ENCODE assay signal across 24 mouse cellular contexts in genomic region chr1:153586826-153587225, GRCm38 (mm10).
"Had no signal": no experiment of that assay in that cellular context is flagged by ENCODE, and none has a peak within 500 bp of the region (broad histone marks: within the 10 kb centered on the region; RNA-seq: fewer than 3 reads in every experiment).

No protein-coding gene starts in this region.

- H3K4me2 ChIP-seq: heart, embryonic 12.5 days; hindbrain, embryonic 12.5 days; hindbrain, embryonic 14.5 days; intestine, embryonic 15.5 days; limb, embryonic 13.5 days; limb, embryonic 15.5 days; liver, embryonic 12.5 days had no signal

- H3K27ac ChIP-seq: hindbrain, embryonic 10.5 days; hindbrain, embryonic 12.5 days; hindbrain, embryonic 14.5 days; intestine, embryonic 15.5 days; limb, embryonic 13.5 days; limb, embryonic 15.5 days; liver, embryonic 12.5 days; liver, embryonic 14.5 days had no signal

- H3K27me3 ChIP-seq: heart, embryonic 12.5 days; hindbrain, embryonic 12.5 days; intestine, embryonic 15.5 days; limb, embryonic 13.5 days; limb, embryonic 15.5 days; liver, embryonic 12.5 days had no signal

- H3K9me3 ChIP-seq: heart, embryonic 12.5 days; hindbrain, embryonic 10.5 days; hindbrain, embryonic 12.5 days; intestine, embryonic 15.5 days; limb, embryonic 13.5 days; limb, embryonic 15.5 days; liver, embryonic 12.5 days had no signal

- H3K36me3 ChIP-seq: heart, embryonic 12.5 days; hindbrain, embryonic 10.5 days; hindbrain, embryonic 12.5 days; intestine, embryonic 15.5 days; limb, embryonic 13.5 days; limb, embryonic 15.5 days; liver, embryonic 12.5 days had no signal

- H3K4me1 ChIP-seq: hindbrain, embryonic 12.5 days; intestine, embryonic 15.5 days; limb, embryonic 15.5 days; liver, embryonic 12.5 days had no signal

- ATAC-seq: hindbrain, embryonic 16.5 days; inflammation-experienced regulatory T-cells, adult 6 months; intestine, embryonic 15.5 days; intestine, postnatal 0 days; liver, embryonic 12.5 days had no signal

- DNase-seq: gastrocnemius, adult 2 months; gastrocnemius, postnatal 10 days; gastrocnemius, postnatal 25 days; heart, postnatal 14 days; heart, postnatal 36 days; kidney, adult 18-20 months; kidney, adult 8-10 months; kidney, postnatal 14 days; kidney, postnatal 36 days; layer of hippocampus, adult 9-11 months; layer of hippocampus, postnatal 36 days; left cerebral cortex, postnatal 4 days had no signal

- H3K9ac ChIP-seq: heart, embryonic 12.5 days; hindbrain, embryonic 12.5 days; hindbrain, embryonic 14.5 days; intestine, embryonic 15.5 days; limb, embryonic 13.5 days; limb, embryonic 15.5 days; liver, embryonic 12.5 days; liver, embryonic 14.5 days had no signal

- H3K4me3 ChIP-seq: gastrocnemius, adult 2 months; heart, embryonic 12.5 days; hindbrain, embryonic 10.5 days; hindbrain, embryonic 12.5 days; intestine, embryonic 15.5 days; limb, embryonic 13.5 days; limb, embryonic 15.5 days; liver, embryonic 12.5 days had no signal
